Mouse (Mus musculus) G1E-ER4 (cell line): ENCODE results near the gene Gm10260. TPM values are rescaled to one million over a fixed set of nuclear protein-coding genes. Genes with fewer than 3 reads are reported as not detected.

Experiments used
- GATA1 ChIP-seq: IDR thresholded peaks from one replicate; pipeline ENCODE4 v1.8.0; 2012; ENCODE audit warnings: low read length, inconsistent platforms
- polyA plus RNA-seq: library from polyadenylated mRNA; stranded (reverse); fragments of >175 nt; gene quantifications from 2 replicates; pipeline ENCODE4 v1.2.3, GENCODE M21; 2012

Gene Gm10260
- polyA plus RNA-seq, 1 experiment: 0.18 TPM

DNA sequence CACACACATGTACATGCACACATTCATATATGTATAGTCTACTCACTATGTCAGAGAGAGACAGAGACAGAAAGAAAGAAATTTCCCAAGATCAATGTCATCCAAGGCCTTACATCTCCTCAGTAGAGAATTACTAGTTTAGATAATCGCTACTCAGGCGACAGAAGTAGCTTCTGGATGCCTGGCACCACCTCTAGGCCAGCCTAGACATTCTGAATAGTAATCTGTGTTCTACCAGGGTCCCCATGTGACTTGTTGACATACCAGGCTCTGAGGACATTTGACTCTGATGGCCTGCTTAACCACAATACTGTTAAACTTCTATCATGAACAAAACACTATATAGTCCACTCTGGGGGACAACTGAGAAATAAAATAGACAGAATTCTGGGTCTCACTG is 17.2 kb upstream of the Gm10260 start:
- TF ChIP-seq GATA1: no peak

DNA sequence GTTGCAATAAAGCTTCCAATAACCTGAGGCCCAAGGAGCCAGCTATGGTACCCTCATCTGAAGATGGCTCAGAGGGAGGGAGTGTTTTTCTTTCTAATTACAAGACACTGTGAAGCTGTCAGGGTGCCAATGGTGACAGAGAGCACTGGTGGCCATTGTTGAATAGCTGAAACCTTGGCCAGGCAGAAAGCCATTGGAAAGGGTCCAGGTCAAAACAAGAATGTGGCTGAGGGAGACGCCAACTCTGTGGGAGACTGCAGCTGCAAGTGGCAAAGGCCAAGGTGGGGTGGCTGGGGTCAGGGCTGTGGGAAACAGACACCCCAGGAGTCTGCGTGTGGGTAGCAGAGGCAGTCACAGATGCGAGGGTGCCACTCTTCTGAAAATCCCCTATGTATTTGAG is 16.3 kb upstream of the Gm10260 start:
- no peak for TF ChIP-seq GATA1

DNA sequence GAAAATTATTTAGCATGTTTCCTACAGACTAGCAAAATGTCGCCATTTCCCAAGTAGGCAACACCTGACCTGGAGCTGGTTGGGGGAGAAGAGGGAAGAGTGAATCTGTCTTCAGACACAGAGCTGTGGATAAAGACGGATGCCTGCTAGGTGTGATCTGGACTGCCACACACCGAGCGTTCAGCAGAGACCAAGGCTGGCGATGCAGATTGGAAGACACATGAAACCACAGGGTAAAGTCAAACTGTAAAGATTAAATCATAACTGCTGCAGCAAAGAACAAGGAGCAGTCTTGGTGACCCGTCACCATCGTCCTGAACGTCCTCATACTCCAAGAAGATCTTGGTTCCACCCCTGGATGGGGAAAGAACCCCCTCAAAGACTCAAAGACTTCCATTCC is 15.5 kb upstream of the Gm10260 start:
- TF ChIP-seq GATA1: no peak

DNA sequence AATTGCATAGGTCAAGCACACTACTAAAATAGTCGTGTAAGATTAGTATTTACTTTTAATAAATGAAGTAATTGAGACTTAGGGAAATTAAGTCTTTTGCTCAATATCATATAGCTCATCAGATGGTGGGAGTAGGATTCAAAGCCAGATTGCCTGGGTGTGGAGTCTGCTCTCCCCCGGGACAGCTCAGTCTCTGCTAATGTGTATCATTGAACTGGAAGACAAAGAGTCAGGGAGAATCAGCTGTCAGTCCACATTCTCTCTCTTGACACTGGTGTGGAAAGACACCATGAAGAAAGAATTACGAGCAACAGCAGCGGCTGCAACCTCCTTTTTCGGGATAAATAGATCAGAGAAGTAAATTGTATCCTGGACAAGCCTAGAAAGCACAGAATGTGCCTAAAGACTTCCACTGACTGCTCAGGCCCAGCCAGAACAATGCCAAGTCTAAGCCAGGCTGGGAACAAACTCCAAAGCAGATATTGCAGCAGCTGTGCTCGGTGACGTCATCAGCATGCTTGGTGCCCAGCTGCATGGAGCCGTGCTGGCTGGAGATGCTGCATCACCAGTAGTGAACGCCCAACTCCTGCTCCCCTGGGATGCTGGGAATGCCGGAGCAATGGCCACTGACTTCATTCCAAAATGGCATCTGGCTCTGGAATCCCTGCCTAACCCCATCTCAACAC is 14.5 kb upstream of the Gm10260 start:
- TF ChIP-seq GATA1: no peak

DNA sequence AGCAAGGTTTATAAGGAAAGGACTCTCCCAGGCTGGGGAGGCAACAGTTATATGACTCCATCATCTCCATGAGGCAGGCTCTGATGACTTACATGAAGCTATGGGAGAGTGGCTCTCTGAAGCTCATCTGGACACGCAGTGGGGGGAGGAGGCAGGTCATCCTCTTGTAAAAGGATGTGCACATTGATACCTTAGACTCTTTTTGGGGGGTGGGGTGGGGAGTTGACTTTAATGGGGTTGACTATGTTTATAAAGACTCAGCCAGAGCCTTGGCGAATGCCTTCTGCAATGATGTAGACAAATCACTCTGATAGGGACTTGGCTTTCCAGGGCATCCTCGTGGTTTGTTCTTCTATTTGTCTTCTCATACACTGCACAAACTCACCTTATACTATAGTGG is 8.8 kb upstream of the Gm10260 start:
- TF ChIP-seq GATA1: no peak

DNA sequence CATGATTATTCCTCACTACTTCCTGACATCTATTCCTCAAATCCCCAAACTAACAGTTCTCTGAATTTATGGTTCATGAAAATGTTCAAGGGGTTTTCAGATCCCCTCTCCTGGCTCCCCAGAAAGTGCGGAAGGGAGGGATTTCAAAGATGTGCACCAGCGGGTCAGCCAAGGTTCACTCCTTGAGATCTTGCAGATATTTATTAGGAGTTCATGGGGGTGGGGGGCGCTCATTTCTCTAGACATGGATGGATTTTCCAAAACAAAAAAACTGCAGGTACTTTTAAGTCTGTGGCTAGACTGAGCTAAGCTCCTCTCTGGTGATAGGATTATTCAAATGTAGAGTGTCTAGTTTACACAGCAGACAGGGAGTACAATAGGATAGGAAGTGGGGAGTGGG is 8.4 kb upstream of the Gm10260 start:
- TF ChIP-seq GATA1: no peak

DNA sequence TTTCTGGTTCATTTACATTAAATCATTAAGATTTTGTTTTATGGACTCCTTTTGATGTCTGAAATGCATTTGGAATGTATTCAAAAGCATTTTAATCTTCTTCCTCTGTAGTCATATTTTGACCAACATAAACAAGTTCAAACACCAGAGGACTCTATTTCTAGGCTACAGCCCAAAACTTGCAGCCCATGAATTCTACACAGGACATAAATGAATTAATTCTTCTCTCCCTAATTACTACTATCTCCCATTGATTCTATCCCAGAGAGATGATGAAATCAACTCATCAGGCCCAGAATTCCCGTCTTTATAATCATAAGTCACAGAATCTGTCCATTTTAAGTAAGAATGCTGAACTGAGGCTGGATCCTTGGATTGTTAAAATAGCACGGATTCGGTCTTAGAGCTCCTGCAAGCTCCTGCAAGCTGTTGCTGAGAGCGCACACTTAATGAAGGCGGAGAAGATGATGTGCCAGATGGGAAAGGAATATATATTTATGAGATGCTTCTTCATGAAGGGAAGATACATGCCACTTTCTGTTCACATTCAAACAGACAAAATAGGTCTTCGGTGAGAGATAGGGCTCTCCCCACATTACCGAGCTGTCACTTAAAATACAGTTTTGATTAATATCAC is 7.7 kb upstream of the Gm10260 start:
- TF ChIP-seq GATA1: no peak

DNA sequence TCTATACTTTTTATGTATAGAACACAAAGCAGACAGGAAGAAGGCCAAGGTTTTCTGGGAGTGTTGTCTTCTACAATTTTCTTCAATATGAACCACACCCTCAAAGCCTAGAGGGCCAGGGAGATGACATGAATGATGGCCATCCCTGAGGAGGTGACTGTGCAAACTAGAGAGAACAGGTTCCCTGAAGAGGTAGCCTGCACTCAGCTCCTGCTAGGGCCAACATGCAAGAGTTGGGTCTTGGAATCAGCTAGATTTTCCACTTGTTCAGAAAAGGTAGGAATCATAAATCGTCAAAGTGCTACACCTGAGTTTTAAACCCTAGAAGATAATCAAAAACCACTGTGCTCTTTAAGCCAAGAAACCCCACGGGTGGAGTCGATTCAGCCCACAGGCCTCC is 6.2 kb upstream of the Gm10260 start:
- TF ChIP-seq GATA1: no peak

DNA sequence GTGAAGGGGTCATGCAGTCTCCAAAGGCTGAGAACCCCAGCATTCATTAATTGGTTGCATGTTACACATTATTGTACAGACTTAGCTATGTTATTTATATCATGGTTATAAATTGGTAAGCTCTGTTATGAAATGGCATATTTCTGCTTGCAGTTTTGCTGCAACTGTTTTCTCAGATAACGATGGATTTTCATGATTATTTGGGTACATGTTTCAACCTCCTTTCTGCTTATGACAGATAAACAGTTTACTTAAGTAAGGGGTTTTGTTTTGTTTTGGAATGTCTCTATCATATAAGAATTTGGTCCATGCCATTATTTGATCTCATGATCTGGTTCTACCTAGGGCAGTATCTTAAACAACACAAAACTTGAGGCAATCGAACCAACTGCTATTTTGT is 5.5 kb upstream of the Gm10260 start:
- TF ChIP-seq GATA1: no peak

DNA sequence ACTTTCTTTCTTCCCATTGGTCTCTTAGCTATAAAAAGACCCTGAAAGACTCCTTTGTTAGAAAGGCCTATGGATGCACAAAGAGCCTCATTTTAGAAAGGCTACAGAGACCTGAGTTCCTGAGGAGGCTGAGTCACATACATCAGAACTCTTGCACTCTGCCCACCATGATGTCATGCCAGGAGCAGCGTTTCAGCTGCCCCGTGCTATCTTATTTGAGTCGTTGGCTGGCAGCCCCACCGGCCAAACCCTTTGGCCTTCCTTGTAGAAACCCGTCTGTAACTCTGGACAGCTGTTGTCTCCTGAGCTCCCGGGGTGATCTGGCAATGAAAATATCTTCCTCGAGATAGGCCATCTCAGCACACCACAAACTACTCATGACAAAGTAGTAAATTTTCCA is 3.6 kb upstream of the Gm10260 start:
- TF ChIP-seq GATA1: no peak

DNA sequence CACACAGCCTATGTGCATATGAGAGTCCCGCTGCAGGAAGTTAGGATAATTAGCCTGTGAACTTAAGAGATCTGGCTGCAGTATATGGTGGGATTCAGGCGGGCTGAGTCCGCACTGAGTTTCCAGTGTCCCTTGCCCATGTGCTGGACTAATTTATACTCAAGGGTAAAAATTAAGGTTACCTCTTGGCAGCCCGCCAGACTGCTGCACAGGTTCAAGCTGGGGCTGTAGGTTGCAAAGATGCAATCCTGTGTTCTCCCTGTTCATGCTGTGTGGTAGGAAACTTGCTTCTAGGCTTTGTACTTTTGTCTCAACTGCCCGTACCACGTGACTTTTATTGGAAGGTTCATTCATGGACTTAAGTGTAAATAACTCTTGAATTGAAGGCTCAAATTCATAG is 3.0 kb upstream of the Gm10260 start:
- no peak for TF ChIP-seq GATA1

DNA sequence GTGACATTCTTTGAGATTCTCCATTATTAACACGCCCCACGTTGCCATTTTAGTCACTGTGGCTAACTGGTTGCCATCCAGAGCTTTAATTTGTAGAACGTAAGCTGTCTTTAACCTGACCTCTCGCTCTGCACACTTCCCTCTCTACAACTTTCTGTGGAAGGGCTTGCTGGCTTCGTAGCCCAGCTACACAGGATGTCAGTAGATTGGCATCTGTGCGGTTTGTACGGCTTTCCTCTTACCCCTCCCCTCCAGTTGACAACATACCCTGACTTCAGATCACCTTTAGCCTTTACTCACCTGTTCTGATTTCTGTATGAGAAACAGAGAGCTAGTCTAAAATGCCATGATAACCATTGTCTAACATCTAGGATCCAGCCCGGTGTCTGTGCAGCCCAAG is 1.7 kb upstream of the Gm10260 start:
- TF ChIP-seq GATA1: no peak

DNA sequence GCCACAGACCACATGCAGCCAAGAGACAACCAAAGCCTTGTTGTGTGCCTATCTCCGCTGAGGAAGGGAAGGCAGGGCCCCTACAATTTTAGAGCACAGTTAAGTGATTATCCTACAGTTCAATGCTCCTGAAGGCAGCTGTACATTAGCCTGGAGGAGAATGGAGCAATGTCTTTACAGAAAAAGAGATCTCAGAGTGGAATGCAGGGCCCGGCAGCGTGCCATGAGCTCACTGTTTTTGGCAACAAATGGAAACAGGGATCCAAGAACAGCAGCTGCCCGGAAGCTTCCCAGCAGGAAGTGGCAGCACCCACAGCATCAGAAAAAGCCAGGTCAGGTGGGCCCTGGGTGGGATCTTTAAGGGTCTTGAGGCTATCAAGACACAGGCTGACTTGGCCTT is 3.4 kb downstream of the Gm10260 start:
- no peak for TF ChIP-seq GATA1

DNA sequence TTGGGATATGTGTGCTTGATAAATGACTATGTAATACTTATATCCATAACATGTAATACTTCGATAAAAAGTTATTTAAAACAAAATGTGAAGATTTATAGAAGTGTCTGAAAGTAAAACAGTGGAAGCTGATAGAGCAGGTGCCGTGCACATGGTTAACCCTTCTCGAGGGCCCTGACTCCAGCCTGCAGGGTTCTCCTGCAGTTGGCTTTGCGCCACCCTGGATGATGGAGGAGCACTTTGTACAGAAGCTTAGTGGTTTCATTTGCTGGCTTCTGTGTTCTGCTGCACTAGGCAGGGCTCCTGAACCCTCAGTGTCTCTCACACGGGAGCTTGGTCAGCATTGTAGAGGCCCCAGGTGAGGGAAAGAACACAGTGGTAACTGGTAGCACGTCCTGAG is 4.3 kb downstream of the Gm10260 start:
- TF ChIP-seq GATA1: no peak

DNA sequence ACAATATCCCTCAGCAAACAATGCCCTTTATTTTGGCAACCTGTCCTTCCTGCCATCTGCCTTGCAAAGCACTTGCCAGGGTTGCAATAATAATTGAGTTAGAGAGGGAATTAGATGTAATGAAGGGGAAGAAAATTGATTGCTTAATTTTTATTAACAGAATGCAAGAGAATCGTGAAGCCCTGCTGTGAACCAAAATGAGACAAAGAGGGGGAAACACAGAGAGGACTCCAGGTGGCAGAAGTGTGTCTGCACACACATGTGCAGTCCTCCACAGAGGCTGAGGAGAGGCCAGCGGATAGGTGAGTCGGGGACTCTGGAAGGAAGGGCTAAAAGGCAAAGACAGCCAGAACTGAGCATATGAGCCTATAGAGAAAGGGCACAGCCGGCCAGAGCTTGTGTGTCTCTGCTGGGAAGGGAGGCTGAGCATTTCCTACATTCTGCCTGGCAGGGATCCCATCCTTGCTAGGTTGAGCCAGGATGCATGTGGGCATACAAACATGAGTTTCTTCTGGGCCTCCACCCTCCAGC is 9.5 kb downstream of the Gm10260 start:
- TF ChIP-seq GATA1: no peak

DNA sequence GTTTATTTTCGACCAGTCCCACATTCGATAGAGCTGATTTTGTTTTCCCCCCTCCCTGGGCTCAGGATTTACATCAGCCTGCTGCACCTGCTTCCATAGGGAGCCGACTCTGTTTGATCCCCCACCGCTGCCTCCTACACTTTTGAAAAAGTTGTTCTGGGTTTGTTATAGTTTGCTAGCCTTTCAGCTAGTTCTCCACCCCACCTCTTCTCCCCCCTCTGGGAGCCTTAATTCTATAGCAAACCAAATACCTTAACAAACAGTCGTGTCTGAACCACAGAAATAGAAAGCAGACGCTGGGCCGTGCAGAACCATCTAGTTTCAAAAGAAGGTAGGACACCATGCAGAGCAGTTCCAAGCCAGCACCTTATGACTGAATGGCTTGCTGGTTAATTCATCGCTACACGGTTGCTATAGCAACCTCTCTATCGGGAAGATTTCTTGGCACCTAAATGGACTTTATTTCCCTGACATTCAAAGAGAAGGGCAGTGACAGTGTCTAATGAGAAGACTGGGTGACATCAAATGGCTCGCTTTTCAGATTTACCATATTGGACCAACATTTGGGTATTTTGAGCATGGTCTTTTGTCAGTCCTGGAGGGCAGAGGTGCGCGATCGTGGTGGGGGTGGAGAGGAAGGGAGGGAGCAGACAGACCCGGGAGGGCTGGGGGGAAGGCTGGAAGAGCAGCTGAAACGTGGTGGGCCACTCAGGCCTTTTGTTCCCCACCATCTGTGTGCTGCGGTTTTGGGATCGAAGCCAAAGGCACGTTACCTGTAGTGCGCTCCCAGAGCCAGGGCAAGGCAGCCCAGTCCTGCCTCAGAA is 13.2 kb downstream of the Gm10260 start:
- no peak for TF ChIP-seq GATA1
